Mouse (Mus musculus): ENCODE measurements at regions not wholly inside any gene's neighbourhood (a gene's known extent, or its start where the extent isn't known, plus 50 kb on each side); places are given as distances from the start of the nearest gene placed in this dataset.

DNA sequence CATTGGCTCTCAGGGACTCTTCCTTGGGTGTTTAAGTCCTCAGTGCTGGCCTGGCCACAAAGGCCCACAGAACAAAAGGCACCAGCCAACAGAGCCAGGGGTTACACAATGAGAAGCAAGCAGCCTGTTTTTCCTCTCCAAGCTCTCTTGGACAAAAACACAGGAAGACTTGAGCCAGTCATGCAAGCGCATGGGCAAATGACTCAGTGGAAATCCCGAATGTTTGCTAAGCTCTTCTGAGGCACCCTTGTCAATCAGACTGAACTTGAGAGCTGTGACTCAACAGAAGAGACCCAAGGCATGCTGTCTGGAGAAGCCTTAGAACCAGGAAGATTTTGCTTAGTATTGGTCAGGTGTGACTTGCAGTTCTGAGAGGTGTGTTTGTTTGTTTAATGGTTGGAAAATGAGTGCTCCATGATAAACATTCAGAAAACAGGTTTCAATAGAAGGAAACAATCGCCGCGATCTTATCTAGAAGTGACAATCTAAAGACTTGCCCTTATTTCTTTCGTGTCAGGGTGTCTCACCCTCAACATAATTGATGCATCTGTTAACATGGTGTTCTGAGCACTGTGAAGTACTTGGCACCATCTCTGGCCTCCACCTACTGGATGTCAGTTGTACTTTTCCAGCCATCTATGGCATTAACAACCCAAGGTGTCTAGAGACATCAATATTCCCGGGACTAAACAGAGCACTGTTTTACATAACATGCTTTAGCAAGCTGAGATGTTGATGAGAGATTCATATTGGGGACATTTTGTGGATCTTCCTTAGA, 124.0 kb upstream of the Tmc1 start:
- DNase-seq (ENCODE audit: low spot score in 2 of 2) = no peak

DNA sequence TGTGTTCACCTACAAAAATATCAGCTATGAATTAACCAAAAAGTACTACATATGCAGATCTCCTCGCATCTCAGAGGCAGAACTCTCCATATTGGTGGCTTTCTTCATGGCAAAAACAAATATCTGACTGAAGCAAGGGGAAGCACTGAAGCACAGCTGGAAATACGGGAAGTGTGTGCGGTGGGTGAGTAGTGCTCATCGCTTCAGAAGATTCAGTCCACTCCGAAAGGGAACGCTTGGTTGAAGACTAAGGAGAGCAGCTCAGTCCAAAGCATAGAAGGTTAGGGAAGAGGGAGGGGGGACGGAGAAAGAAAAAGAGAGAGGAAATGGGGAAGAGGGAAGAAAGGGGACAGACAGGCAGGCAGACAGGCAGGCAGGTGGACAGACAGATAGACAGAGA, 114.4 kb upstream of the Tmc1 start:
- no peak for DNase-seq (ENCODE audit: low spot score in 2 of 2)

DNA sequence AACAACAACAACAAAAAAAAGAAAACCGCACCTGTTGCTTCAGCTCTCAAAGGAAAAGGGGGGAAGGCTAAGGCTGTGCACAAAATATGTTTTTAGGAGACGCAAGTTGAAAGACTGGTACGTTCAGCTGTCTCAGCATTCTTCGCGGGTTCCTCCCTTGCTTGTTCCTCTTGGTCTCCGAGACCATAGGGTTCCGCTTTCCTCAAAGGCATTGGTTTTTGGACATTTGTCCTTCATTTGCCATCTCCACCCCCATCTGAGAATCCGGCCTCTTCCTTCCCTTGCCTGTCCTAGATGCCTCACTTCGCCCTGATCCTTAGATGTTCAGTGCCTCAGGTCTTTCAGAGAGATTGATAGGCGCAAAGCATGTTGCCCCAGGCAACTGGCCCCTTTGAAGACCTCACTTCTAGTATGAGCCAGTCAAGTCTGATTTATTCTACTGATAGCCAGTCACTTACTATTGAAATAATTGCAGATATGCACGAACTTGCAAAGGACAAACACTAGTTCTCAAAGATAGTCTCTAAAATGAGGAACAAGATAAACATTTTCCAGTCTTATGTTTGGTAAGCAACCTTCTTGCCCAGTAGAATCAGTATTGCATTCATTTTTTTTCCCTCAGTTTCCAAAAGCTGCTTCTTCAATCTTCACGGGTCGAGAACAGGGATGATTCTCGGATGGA, 112.6 kb upstream of the Tmc1 start:
- DNase-seq (ENCODE audit: low spot score in 2 of 2) = no peak

DNA sequence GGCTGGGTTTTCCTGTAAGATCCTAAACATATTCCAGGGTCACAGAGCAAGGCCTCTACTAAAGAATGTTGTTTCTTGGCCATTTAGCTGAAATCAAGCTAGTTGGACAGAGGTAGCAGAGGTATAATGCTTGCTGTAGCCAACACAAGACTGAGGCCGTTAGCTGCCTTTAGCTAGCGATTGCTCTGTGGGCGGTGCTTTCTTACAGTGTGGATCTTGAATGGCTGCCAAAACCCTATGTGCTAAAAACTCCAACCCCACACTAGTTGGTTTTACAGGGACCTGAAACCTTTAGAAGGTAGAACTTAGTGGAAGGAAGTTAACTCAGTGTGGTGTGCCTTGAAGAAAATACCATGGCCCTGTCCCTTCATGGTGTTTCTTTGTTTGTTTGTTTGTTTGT, 110.9 kb upstream of the Tmc1 start:
- DNase-seq (ENCODE audit: low spot score in 2 of 2) = no peak

DNA sequence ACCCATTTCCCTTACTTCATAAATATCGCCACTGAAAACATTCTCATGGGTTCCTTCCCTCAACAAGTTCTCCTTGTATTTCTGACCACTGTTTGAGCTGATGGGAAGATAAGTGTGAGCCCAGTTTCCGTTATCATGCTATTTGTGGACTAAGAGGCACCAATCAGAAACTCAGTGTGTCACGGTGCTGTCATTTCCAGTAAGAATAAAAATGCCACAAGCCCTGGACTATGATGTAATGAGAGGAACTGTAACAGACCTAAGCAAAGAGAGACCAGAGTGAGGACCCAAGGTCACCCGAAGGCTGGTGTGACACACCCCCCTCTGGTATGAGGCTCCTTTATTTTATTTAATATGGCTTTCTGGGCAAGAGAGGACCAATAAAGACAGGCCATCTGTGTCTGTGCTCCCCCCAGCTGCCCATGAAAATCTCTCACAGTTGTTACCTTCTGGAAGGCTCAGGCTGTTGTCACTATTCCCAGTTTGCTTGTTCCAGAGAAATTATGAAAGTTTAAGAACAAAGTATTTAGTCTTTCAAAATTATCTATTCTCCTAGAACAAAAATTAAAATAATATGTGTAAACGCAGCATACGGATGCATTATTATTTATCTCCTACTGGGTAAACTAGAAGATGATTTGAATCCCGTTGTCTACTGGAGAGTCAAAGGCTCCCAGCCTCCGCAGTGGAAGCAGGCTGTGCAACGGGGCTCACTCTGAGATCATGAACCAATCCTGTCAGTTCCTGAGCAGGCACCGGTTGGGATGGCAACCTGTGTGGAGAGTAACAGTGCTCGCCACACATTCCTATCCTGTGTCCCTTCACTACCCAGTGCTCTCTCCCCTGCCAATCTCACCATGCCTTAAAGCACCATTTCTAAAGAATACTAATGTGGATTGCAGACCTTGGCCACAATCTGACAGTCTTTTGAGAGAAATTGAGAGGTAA, 99.9 kb upstream of the Tmc1 start:
- DNase-seq (ENCODE audit: low spot score in 2 of 2) = no peak

DNA sequence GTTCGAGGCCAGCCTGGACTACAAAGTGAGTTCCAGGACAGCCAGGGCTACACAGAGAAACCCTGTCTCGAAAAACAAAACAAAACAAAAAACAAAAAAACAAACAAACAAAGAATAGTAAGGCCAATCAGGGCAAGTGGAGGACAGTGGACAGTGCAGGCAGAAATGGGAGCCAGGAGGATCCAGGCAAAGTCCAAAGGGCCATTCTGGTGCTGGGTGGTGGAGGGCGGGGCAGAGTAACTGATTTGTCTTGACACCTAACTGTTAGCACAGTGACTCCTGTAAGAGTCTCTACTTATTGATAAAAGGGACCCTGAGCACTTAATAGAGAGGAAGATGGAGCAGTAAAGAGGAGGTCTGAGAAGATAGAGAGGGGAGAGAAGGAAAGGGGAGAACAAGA, 98.8 kb upstream of the Tmc1 start:
- DNase-seq (ENCODE audit: low spot score in 2 of 2) = no peak

DNA sequence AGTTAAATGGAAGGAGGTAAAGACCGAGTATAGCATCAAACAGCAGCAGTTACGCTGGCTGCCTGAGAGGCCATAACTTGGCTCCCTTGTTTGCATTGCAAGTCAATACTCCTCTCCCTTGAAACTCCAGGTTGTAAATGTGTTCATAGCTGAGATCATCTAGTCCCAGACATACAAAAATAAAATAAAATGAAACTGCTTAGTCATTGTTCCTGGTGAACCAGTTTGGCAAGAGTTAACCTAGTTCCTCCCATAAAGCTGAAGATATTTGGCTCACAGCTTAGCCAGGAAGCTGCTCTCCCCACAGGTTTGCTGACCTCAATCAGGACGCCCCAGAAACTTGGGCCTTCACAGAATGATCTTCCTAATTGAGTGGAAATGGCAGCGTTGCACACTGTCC, 97.9 kb upstream of the Tmc1 start:
- no peak for DNase-seq (ENCODE audit: low spot score in 2 of 2)

DNA sequence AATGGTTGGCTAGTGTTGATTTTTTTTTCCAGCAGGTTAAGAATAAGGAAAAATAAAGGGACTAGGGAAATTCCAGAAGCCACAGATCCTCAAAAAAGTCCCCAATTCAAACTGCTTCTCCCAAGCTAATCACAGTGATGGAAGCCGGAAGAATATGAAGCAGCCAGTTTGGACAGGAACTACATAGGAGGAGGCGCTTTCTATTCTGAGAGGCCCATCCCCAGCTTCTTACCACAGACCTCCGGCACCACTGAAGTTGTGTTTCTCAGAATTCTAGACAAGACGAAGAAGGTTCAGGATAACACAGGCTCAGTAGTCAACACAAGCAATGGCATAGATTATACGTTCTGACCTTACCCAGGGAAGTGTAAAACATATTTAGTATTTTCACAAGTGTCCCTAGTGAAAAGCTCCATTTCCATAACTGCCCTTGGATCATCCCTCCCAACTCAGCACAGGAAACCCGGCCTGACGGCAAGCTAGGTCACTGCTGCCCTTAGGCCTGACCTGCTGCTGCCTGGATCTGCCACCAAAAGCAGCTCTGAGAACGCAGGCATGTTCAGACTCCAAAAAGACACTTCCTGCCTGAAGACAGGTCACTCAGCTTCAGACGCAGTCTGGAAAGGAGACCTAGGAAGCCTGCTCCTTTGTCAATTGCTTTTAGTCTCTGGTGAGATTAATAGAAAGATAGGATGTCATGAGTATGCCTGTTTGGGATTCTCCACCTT, 97.2 kb upstream of the Tmc1 start:
- no peak for DNase-seq (ENCODE audit: low spot score in 2 of 2)

DNA sequence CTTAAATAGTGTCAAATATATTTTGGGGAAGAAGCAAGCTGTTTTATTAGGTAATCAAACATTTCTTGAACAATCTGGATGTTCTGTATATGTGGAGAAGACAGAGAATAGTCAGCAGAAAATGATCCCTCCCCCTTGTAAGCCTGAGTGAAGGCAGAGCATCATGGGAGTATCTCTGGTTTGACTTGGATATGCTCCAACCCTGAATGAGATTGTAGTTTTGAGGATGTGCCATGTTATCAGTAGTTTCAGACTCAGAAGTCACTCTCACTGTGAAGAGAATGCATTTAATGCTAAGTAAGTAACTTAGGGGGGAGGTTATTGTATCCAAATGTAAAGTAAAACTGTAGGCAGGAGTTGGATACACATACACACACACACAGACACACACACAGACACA, 95.3 kb upstream of the Tmc1 start:
- DNase-seq (ENCODE audit: low spot score in 2 of 2) = no peak

DNA sequence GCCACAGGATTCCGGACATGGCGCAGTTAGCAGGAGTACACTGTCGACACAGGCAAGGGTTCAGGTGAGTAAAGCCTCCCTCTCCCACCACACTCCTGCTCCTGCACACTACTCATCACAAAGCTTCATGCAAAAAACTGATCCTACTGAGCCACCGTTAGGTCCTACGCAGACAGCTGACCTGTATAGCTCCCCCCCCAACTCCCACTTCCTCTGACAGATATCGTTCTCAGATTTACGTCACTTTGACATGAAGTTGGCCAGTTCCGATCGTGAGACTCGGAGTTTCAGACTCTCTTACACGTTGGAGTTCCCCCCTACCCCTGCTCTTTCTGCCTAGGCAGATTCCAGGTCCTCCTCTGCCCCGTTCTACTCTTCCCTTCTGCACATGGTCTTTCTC, 91.6 kb upstream of the Tmc1 start:
- no peak for DNase-seq (ENCODE audit: low spot score in 2 of 2)

DNA sequence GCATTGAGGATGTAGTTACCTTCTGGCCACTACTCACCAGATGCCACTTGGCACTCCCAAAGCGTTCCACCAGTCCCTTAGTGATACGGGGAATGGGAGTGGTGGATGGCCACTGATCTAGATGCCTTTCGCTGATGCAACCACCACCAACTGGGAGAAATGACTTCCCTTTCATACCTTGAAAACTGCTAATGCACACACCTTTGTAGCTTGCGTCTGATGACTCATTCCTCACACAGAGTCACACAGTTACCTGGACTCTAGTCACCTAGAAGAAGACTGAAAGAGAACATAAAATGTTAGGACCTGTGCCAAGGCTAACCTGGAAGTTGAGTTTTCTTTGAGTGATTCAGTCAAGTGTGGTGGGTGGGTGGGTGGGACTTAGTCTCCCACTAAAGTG, 90.0 kb upstream of the Tmc1 start:
- DNase-seq (ENCODE audit: low spot score in 2 of 2) = no peak

DNA sequence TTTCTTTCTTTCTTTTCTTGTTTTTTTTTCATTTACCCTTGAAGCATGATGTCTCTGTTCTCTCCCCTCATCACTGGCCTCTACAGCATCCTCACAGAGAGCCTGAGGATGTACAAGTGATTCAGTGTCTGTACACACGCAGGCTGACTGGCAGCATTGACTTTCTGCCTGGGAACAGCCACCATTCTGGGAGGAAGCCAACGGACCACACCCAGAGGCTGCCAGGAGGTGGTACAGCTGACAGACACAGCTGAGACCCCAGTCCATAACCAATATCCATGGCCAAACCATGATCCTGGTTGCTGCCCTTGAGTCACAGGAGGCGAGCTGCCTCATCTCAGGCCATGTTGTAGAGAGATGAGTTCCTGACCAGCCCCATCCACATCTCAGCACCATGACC, 88.5 kb upstream of the Tmc1 start:
- DNase-seq (ENCODE audit: low spot score in 2 of 2) = no peak

DNA sequence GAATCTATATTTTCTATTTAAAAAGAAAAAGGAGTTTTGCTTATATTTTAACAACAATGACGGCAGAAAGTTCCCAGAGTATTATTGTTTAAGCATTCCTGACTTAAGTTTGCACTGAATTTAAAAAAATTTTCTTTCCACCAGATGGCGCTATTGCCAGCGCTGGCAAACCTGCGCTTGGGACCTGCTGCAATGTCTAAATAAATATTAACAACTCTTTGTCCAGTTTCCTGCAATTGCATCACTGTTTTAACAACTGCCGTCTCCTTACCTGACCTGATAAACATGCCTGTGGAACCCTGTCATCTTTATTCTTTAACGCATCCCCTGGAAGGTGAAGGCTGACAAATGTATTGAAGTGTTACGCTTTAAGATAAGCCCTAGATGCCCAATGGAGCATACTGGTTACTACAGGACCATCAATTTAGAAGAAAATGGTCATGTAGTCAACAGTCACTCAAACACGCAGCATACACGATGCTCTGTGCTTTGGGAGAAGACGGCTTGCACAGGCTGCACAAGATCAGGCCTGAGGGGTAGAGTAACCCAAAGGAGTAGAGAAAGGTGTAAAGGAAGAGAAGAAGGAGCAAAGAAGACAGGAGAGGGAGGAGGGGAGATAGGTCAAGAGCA, 83.6 kb upstream of the Tmc1 start:
- DNase-seq (ENCODE audit: low spot score in 2 of 2) = peak in 1 of 2 experiments; percentile 60

DNA sequence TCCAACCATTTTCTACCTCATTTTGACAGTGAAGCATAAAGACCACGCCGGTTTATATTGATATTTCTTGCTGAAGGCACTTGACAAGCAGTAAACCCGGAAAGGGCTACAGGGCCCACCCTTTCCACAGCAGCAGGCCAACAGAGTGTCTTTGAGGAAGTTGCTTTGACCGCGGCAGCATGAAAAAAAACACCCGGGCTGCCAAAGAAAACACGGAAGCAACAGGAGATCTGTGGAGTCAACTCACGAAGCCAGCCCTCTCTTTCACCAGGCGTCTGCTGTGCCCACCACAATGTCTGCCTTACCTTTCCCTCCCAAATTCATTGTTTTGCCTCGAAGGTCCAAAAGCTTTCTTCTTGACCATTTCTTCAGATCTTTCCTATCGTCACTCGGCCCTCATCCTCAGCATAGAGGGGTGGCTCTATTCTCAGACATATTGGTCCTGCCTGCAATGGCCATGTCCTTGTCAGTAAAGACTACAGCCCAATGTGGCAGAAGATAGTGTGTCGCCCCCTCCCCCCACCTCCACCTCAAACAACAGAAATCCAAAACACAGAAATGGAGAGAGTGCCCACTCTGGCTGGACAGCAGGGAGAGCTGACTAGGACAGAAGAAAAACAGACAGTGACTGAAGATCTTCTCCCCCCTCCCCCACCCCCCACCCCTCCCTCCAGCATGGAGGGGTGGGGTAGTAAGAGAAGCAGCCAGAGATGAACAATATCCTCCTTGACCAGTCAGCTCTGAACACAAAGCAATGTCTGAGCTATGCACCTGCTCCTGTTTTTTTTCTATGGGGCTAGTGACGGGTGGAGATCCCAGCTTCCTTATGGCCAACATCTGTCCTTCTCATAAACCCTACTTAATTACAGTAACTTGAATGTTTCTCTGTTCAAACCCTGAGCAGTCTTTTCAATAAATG, 82.8 kb upstream of the Tmc1 start:
- peak; percentile 42 to 44 for DNase-seq (ENCODE audit: low spot score in 2 of 2)

DNA sequence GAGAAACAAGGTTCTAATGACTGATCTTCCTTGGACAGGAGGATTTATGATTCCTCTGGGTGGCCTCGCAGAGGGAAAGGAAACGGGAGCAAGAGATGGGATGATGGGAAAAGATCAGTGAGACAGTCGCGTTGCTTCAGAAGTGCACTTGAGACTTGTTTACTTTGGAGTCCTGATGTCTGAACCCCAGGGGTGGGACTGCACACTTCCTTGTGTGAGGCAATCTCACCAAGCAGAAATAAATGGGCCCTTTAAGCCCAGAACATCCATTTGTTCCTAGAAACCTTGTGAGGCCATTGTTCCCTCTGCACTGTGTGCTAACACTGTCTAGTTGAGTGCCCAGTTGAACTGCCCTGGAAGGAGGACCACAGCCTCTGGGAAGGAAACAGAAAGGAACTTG, 81.5 kb upstream of the Tmc1 start:
- no peak for DNase-seq (ENCODE audit: low spot score in 2 of 2)

DNA sequence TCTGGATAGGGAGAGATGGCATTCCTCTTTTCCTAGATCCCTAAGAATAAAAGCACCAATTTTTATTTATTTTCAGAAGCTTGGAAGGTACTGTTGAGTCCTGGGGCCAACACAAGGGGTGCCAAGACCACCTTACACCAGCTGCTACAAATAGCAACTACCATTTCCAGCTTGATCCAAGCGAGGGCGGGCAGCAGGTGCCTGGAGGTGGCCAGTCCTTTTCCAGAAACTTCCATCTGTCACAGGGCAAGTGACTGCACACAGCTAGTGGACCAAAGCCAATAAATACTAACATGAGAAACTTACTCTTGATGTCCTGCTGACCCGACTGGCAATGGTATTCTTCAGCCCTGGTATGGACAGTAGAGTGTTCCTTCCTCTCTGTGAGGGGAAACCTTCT, 80.0 kb upstream of the Tmc1 start:
- DNase-seq (ENCODE audit: low spot score in 2 of 2) = no peak

DNA sequence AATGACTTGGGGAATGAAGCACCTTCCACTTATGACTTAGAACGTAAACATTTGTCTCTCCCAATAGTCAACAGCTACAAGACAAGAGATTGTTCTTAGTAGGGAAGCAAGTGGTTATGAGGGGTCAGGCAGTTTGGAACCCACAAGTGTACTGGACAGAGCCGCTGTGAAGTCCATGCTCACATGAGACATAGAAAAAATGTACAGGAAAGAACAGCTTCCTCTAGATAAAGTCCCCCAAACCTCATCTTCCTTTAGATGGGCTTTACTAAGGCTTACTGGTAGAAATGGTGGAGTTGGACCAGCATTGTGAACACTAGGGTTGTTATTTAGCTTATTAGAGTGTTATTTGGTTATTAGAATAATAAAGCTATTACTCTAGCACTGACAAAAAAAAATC, 78.6 kb upstream of the Tmc1 start:
- no peak for DNase-seq (ENCODE audit: low spot score in 2 of 2)

DNA sequence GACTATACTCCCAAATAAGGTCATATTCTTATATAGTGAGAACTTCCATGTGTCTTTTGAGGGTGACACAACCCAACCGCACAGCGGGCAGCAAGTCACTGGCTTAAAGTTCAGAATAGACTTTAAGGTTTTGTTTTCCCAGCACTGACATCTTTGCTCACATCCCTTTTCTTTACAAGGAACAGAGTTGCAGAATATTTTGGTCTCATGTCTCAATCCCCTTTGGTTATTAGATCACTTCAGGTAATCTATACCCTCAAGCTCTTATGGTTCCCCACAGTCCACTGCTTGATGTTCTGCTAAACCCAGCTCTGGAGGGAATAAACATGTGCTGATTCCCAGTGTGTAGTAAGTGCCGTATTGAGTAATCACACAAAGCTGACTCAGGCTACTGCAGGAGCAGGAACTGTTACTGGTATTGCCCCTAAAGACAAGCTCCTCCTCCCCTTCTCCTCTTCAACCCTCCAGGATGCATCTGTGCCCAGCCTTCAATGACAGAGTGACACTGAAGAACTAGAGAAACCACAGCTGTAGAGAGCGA, 77.8 kb upstream of the Tmc1 start:
- no peak for DNase-seq (ENCODE audit: low spot score in 2 of 2)

DNA sequence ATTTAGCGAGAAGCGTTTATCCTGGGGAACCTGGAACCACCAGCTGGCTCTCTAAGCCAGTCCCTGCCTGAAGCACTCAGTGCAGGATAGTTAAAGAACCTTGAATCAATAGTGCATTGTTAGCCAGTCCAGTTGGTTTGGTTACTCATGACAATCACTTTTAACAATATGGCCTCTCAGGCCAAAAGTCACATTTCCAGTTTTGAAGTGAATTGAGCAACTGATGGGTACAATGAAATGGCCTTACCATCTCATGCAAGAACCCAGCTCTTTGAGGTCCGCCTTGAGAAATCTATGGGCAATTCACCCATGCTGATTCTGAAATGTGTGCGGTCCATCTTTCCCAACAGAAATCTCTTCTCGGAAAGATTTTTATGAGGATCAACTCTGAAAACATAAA, 77.0 kb upstream of the Tmc1 start:
- no peak for DNase-seq (ENCODE audit: low spot score in 2 of 2)

DNA sequence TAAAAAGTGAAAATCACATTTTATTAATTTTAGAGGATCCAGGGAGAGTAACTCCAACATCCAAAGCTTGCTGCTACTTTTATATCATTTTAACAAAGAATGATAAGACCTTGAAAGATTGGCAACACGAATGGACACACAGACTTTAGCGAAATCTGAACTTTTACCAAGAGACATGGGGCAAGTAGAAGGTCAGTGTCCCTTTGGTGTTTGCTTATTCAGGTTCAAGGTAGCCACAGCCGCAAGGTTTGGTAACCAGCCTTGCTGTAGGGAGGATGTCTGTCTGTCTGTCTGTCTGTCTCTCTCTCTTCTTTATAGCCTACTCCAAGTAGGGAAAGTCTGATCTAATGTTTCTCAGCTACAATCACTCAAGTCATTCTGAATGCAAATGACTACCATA, 75.0 kb upstream of the Tmc1 start:
- no peak for DNase-seq (ENCODE audit: low spot score in 2 of 2)

Measured in thymus, postnatal 10 days (tissue).